Mouse (Mus musculus): ENCODE results near the gene Mcub.

Gene Mcub

DNA sequence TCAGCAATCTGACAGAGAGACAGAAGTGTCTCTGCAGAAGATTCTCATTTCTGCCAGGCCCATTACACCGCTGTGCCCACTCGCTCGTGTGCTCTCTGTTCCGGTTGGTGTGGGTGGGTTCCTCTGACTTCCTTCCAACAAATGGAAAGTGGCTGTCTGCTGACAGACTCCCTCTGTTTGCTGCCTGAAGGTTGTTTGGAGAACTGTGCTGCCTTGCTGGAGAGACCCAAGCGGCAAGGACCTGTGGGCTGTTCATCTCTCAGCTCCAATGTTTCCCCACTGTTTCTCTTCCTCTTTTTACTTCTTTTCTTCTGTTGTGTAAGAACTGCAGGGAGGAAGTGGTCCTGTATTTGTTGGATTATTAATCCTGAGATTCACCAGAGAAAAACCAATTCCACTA, 21.6 kb downstream of the Mcub start:
- DNase-seq (ENCODE audit: low spot score) = no peak

DNA sequence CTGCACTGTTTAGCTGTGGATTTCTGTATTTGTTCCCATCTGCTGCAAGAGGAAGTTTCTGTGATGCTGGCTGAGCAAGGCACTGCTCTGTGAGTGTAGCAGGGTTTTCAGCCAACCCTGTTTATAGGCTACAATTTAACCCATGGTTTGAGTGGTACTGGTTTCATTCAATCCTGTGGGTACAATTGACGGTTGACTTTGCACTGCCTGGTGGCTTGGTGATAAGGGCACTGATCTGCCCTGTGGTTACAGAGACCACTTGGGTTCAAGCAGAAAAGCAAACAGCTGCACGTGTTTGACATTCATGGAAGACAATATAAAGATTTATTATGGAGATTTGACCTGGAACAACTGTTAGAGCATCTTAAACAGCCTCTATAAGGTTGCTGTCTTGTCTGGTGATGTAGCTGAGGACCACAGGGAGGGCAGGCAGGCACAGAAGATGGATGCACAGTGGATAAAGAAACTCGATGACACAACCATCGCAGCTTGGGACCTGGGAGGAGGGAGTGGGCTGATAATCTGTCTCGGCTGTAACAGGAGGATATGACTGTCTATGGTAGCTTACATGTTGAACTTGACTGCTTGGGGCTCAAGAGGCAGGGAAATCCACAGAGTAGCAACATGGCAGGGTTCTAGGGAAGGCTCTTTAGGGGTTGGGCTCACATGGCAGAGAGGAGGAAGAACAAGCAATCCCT, 23.6 kb downstream of the Mcub start:
- no peak for DNase-seq (ENCODE audit: low spot score)

DNA sequence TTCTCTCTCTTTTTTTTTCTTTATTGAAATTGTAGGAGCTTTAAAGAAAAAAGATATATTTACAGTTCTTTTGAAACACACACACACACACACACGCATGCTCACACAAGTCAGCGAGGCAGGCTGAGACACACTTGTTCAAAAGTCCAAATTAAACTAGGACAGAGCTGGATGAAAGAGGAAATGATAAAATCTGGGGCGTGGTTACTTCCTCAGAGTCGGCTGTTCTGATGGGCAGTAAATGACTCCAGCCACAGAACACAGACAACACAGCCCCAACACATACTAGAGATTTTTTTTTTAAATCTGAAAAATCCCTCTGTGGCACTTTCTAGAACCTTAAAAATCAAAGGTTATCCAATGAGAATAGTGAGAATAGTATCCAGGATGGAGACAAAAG, 26.2 kb downstream of the Mcub start:
- DNase-seq (ENCODE audit: low spot score) = no peak

DNA sequence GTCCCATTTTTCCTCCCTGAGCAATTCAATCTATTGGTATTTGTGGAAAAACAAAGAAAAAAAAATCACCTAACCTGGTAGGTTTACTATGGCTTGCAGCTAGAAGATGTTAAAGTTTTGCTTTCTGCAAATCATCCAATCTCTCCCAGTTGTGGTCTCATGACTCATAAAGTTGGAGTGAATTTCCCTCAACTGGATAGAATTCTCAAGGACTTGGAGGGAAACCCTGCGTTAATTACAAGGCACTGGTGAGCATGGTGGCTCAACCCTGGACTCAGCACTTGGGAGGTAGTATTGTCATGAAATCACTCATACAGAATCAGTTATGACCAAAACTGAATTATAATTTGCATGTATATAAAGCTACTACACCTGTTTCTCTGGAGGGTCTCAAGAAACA, 28.7 kb downstream of the Mcub start:
- DNase-seq (ENCODE audit: low spot score) = no peak

DNA sequence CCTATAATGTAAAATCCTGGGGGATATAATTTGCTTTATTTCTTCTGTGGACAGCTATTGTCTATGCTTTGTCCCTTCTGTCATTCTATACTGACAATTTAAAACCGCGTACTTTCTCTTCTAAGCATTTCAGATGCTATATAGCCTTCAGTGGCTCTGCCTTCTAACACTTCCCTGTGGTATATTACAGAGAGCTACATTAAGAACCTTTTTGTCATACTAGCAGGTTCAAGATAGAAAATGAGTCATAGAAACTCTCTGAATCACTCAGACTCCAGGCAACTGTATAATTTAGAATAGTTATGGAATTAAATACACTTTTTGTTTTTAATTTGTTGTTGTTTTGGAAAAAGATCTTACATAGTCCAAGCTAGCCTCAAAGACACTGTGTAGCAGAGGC, 29.2 kb downstream of the Mcub start:
- DNase-seq (ENCODE audit: low spot score) = no peak

DNA sequence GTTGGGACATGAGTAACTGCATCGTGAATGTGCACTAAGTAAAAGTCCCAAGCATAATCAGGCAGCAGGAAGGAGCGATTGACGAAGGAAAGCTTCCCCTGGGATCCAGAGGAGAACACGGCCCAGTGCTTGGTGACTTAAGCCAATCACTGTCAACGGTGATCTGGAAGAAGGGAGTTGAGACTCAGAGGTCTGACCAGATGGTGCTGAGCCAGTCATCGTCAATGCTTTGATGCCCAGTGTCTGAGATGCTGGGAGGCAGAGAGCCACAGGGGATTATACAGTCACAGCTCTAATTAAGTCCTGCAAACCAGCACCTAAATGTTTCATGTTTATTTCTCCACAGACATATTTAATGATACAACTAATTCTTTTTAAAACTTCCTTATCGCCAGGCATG, 30.9 kb downstream of the Mcub start:
- no peak for DNase-seq (ENCODE audit: low spot score)

DNA sequence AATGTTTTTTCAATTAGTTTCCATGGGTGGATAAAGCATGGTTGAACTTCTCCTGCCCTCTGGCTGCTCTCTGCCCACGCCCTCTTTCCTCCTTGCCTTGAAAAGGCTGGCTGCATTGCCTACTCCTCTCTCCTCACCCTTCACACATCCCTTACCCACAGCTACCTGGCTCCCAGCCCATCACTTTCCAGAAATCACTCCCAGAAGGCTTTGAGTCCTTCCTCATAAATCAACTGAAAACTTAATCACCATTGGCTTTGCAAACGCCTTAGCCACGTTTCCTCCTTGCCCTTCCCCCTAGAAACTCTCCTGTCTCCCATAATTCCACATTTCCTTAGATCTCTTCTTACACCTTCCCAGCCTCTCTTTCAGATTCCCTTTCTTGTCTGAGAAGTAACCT, 32.2 kb downstream of the Mcub start:
- DNase-seq (ENCODE audit: low spot score) = peak; percentile 81

DNA sequence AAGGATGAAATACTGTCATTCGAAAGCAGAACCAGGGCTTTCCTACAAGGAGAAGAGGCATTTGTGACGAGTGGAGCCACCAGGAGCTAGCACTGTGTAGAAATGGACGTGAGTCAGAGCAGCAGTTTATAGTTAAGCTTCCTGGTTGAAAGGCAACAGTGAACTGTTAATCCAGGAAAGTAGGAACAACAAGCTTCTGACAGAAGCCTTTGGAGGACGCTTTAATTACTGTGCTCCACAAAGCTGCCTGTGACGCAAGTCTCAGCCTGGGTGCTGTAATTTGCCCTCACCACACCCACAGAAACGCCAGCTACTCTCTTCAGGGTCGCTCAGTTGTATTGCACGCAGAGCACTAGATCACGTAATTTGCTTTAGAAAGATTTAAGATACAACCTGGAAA, 33.4 kb downstream of the Mcub start:
- peak; percentile 19 for DNase-seq (ENCODE audit: low spot score)

DNA sequence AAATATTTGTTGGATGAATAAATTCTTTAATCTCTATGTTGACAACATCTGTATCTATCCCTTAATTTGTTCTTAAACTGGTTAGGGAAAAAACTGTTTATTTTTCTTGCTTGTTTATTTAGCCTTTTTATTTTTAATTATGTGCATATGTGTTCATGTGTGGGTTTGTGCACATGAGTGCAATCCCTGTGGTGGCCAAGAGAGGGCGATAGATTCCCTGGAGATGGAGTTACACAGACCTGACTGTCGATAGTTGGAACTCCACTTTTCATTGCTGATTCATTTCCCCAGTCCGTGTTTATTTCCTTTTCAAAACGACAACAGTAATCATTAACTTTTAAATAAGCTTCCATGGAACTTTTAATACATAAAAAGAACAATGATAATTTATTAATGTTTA, 37.6 kb downstream of the Mcub start:
- no peak for DNase-seq (ENCODE audit: low spot score)

DNA sequence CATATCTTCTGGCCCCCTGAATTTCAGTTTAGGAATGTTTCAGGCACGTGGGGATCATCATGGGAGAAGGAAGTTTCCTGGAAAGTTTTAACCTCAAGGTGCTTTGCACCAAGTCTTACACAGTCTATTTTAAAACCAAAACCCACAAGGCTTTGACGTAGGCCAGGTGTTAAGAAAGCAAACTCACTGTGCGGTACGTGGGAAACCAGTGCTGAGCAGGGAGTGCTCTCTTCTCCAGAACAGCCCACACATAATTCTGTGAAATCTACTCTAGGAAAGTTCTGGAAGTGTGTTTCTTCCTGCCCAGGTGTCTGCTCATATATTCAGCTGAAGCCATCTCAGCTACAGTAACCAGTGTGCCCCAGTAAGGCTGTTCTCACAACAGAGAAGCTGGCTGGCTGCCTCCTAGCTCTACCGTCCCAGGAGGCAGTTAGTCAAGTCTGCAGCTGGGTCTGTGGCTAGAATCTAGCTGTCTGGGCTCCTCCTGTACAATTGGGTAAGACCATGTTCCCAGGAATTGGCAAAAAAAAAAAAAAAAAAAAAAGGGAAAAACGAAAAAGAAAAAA, 39.7 kb downstream of the Mcub start:
- peak; percentile 93 for DNase-seq (ENCODE audit: low spot score)

DNA sequence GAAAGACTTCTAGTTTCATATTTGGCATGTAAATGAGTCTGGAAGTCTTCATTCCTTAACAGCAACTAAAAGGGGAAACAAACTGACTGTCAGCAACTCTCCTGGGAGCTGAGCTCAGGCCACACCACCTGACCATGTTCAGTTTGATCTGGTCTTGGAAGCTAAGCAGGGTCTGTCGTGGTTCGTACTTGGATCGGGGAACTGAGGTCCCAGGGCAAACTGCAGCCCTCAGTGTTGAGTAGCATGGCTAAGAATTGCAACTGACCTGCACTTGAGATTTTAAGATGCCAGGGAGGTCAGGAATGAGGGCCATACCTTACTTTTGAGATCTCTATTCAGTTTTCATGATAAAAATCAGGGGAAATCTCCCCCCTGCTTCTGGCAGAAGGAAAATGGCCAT, 44.1 kb downstream of the Mcub start:
- DNase-seq (ENCODE audit: low spot score) = no peak

DNA sequence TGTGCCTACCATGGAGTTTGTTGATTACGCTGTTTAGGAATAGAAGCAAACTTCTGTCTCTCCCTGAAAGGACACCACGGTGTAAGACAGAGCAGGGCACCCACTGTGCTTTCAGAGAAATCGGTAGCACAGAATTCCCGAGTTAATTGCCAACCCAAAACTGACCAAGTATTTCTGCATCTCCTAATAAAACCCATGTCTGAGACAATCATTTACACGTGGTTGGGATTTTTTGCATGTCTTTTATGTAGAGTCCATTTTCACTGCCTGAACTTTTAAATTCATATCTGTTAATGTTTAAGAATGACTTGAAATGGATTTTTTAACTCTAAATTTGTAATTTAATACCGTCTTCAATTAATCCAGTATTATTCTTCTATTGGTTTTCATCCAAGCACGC, 46.4 kb downstream of the Mcub start:
- DNase-seq (ENCODE audit: low spot score) = no peak

DNA sequence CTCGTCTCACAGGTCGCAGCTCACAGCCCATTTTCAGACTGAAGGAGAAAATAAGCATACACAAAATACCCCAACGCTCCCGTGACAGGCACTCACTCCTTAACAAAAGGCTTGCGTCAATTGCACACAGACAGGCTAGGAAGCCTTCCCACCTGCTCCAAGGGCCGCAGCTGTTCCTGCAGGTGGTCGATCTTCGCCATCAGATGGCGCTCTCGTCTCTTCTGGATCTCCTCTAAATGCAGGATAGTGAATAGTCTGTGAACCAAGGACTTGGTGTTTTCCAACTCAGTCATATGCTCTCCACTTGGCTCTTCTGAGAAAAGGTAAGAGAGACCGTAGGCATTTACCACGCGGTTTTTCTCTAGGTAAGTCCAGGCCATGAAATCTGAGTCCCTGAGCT, 51.6 kb downstream of the Mcub start:
- DNase-seq (ENCODE audit: low spot score) = peak; percentile 85

DNA sequence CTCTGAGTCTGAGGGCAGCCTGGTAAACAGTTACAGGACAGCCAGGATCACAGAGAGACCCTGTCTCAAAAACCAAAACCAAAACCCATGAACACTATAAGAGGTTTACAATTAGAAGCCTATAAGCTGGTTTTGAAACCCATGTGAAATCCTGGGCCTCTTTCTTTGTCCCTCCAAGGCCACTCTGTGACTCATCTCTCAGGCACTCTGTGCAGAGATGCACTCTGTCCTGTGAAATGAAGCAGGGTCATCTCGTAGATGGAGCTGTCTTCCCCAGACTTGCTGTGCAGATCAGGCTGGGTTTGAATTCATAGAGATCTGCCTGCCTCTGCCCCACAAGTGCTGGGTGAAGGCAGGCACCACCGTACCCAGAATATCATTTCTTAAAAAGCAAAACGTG, 52.6 kb downstream of the Mcub start:
- peak; percentile 23 for DNase-seq (ENCODE audit: low spot score)

DNA sequence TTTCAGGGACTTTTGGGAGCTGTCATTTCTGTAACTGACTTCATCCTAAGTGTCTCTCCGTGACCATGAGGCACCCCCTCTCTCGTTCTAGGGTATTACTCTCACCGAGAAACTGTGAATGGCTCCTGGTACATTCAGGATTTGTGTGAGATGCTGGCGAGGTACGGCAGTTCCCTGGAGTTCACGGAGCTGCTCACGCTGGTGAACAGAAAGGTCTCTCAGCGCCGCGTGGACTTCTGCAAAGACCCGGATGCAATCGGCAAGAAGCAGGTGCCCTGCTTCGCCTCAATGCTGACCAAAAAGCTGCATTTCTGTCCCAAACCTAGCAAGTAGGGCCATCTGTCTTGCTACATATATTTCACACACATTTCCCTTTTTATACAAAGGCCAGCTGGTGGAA, 56.8 kb downstream of the Mcub start:
- DNase-seq (ENCODE audit: low spot score) = no peak

DNA sequence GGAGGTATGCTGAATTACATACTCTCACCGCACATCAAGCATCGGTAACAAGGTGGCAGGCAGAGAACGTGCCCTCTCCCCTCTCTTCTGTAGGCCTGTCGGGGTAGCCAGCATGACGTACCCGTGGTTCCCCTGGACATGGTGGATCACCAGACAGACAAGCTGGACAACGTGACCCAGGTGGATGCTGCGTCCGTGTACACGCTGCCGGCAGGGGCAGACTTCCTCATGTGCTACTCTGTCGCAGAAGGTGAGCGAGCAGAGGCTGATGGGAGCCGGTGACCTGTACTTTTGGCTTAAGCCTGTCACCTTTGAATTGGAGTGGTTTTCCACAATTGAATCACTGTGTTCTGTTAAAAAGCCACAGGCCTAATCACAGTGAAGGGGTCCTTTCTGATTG, 58.0 kb downstream of the Mcub start:
- no peak for DNase-seq (ENCODE audit: low spot score)

DNA sequence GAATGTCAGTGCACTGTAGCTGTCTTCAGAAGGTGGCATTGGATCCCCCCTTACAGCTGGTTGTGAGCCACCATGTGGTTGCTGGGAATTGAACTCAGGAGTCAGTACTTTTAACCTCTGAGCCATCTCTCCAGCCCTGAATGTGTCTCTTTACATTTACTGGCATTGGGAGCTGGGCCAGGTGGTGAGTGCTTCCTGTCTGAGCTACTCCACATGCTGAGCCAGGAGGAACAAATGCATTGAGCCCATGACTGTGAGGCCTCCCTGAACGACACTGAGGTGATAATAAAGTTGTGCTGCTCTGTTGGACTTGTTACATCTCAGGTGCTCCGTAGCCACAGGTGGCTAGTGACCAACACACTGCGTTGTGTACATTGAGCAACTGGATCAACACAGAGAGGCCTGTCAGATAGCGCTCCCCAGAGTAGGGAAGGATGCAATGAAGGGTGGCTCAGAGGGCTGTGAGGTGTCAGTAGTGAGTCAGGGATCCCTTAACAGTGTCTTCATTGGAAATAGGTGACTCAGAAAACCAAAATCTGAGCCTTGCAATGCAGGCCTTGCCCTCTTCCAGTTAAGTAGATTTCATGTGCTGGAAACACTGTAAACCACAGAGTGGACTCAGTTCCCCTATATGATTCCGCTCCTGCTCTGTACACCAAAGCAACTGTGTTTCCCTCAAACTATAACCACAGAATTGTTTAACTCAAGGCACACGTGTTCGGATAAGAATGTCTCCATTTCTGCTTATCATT, 65.4 kb downstream of the Mcub start:
- no peak for DNase-seq (ENCODE audit: low spot score)

DNA sequence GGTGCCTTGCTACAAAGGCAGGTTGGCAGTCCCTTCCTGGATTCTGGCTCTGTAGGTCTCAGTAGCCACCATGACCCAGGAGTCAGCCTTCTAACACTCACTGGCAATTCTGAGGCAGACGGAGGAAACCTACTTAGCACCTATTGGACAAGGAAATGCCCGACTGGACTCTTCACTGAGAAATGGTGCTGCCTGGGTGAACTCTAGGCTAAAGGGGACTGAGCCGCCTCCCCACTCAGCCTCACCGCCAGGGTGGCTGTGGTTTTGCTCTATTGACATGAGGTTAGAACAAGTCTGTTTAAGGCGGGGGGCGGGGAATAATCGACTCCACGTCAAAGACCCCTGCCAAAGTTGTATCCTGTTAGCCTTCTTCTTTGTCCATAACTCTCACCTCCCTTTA, 66.1 kb downstream of the Mcub start:
- no peak for DNase-seq (ENCODE audit: low spot score)

DNA sequence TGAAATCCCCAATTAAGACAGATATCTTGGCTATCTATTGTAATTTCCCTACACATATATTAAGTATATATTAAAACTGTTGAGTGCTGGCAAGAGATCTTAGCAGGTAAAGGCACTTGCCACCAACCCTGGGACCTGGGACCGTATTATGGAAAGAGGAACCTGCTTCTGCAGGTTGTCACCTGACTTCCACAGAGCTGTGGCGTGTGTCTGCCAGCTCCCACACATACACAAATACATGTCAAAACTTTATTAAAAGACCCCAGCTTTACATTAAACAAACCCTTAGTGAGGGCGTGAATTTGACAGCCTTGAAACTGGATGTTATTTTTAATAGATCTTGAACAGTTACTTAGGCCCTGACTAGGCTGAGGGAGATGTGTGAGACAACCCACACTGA, 66.6 kb downstream of the Mcub start:
- no peak for DNase-seq (ENCODE audit: low spot score)

DNA sequence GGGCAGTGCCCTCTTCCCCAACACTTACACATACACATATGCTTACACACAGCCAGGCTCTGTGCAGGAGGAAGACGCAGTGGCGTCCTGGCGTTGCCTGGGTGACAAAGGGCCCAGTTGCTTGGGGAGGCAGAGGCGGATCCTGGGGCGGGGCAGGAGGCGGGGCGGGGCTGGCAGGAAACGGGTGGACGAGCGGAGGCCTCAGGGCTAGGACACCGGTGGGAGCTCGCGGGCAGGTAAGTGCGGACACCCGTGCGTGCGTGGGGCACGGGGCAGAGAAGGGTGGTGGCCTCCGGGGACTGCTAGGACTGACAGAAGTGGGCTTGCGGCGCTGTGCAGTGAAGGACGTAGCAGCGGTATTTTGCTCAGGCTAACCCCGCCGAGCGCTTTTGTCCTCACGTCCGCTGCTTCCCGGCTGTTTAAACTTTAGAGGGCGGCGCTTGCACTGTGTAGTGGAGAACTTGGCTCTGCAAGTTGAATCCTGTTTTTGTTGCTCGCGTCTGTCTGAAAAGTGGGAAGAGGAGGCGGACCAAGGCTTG, 68.7 kb downstream of the Mcub start, which contains the start of gene Casp6:
TSS of gene Casp6 (plus strand) at position 155 of the 539 bp plus-strand sequence.
- DNase-seq (ENCODE audit: low spot score) = peak; percentile 83

DNA sequence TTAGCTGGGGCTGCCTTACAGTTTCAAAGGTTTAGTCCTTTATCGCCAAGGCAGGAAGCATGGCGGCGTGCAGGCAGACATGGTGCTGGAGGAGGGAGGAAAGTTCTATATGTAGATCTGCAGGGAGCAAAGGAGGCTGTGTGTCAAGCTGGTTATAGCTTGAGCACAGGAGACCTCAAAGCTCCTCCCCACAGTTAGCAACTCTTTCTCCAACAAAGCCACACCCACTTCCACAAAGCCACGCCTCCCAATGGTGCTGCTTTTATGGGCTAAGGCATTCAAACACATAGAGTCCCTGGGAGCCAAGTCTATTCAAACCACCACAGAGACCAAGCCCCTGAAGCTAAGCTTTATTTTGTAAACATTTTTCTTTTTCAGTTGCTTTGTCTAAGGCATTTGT, 71.1 kb downstream of the Mcub start:
- no peak for DNase-seq (ENCODE audit: low spot score)

DNA sequence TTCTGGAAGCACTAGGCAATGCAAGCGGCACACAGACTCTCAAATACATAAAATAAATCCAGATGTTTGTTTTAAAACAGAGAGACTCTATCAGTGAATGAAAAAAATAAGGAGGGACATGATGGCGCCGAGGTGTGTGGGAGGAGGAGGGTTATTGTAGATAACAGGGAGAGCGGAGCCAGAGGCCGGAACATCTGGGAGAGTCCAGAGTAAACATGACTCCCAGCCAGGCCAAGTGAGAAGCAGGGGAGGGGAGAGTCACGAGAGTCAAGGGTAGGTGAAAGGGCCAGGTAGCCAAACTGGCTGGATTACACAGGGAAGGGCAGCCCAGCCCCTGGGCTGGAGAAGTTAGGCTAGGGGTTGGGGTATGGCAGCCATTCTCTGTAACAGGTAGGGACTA, 73.4 kb downstream of the Mcub start:
- DNase-seq (ENCODE audit: low spot score) = no peak

DNA sequence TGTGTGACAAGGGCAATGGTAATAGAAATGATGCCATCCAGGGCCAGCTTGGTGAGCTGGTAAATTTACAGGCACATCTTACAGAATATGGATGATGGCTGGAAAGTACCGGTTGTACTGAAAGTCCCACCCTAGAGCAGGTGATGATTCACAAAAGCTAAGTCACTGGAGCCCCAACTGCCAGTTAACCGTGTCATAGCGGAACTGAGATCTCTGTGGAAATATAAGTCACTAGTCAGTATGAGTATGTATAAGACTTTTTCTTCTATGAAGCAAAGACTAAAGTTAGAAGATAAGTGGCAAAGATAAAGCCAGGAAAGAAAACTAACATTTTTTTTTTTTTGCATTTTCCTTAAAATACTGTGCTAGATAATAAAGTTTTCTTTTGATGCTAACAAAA, 76.9 kb downstream of the Mcub start:
- no peak for DNase-seq (ENCODE audit: low spot score)

All from adipocyte (in vitro differentiated cells).